Mouse (Mus musculus): ENCODE measurements around the gene Klhl26.

Klhl26 gene

GRCm38 (mm10) chr8:70471856-70472255 is 4.9 kb downstream of the Klhl26 start:
- DNase-seq (ENCODE audit: low spot score), result no peak

DNA sequence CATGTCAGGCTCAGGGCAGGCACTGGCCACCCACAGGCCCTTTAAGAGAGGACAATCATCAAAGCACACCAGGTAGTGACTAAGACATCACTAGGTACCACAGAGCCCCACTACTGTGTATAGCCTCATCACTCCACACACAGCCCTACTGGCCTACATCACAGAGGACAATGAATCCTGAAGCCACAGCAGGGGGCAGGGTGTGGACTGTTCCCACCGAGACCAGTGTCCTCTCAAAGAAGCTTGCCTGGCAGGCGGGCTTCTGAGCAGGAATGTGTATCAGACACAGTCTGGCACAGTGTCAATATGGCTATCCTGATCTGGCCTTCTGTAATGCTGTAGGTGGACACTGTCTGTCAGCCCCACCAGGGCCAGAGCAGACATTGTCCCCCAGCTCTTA is 6.8 kb downstream of the Klhl26 start:
- DNase-seq (ENCODE audit: low spot score), result no peak

DNA sequence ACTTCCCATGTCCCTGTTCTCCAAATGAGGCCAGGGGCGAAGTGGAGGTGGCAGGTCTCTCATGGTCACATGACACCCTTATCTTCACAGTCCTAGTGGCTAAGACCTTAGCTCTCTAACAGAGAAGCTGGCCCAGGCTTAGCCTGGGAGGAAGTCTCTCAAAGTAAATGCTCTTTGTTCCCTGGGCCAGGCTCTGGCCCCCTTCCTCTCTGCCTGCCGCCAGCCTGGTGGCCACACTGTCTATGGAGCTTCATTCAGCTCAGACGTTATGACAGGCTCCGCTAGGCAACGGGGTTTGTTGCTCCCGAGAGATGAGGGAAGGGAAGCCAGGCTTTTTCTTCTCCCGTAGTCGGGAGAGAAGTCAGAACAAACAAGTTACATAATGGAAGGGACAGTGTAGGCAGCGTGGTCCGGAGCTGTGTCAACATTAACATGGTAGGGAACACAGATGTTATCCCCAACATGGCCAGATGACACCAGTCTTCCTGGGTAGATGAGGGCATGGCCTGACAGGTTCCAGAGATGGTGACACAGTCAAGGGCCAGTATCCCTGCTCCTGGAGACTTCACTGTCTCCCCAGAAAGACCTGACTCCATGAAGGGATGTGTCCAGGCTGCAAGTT is 7.4 kb downstream of the Klhl26 start:
- no peak for DNase-seq (ENCODE audit: low spot score)

GRCm38 (mm10) chr8:70468733-70469132 is 8.0 kb downstream of the Klhl26 start:
- peak; percentile 52 for DNase-seq (ENCODE audit: low spot score)

DNA sequence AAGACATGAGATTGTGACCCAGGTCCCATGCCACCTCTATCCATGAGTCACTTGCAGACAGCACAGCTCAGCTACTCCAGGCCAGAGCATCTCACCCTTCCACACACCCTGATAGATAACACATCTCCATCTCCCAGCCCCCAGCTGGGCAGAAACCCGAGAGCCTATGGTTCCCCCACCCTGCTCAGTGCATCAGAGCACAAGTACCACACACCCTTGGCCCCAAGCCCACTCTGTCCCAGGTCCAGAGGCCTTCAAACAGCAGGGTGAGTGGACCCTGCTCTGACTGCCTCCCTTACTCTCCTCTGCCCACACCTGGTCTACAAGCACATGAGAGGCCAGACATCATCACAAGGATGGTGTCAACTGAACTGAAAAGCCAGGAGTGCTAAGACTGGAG is 8.9 kb downstream of the Klhl26 start:
- no peak for DNase-seq (ENCODE audit: low spot score)

- no peak for DNase-seq (ENCODE audit: low spot score)
These were observed 9.5 kb downstream of the Klhl26 start for GRCm38 (mm10) chr8:70467229-70467725.

GRCm38 (mm10) chr8:70466771-70467170 is 10.0 kb downstream of the Klhl26 start:
- no peak for DNase-seq (ENCODE audit: low spot score)

DNA sequence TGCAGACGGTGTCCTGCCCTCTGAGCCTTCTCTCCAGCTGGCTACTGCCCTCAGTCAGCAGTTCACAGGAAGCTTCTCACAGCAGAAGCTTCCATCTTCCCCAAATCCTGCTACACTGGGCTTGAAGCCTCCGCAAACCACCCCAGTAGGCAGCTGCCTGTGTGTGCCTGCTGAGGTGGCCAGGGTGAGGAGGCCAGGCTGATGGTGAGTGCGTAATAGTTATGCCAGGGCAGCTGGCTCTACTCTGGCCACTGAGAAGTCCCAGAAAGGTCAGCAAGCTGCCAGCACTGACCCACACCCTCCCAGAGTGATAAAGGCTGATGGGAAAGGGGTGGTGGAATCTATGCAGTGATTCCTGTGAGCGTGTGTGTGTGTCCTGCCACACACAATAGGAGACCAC is 10.5 kb downstream of the Klhl26 start:
- no peak for DNase-seq (ENCODE audit: low spot score)

GRCm38 (mm10) chr8:70465701-70466100 is 11.1 kb downstream of the Klhl26 start:
- DNase-seq (ENCODE audit: low spot score), result no peak

GRCm38 (mm10) chr8:70464162-70464561 is 12.6 kb downstream of the Klhl26 start:
- DNase-seq (ENCODE audit: low spot score), result no peak

- DNase-seq (ENCODE audit: low spot score), result no peak
These were observed 13.5 kb downstream of the Klhl26 start for GRCm38 (mm10) chr8:70463306-70463705.

DNA sequence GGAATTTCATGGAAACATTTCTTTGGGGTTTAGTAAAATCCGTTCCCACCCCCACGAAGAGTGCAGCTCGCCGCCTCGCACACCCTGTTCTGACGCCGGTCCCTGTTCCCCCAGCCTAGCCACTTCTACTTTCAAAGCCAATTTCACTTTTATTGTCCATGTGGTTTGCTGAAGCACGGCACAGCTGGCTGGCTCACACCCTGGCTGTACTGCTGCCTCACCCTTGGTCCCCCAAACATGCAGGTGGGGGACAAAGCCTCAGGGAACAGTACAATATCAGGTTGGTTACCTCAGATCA is 14.3 kb downstream of the Klhl26 start:
- DNase-seq (ENCODE audit: low spot score), result no peak

DNA sequence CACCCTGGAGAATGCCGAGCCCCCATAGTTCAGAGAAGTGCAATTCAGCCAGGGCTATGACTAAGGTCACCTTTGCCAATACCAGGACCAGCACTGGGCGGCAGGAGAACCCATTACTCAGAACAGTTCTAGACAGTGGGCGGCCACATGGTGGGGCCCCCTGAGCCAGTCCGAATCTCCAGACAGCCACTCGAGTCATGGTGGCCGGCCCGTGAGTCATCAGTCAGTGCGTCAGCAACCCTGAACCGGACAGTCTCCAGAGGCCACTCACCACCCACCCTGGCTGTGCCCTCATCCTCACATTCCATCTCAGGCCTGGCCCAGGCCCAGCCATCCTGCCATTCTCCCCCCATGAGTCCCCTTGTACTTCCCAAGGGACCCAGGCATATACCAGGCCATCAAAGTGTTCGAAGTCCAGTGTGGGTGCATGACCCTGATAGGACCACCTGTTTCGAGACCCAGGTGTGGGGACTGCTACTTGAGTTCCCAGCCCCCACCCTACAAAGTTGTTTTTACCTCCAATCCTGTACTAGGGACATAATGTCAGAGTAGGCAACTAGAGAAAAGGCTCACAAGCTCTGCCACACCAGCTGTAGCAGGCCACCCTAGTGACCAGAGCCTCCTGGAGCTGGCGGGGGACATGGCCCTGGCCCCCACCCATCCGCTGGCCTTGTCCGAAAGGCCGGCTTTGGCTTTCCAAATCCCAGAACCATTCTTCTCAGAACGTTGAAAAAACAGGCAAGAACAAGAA is 14.8 kb downstream of the Klhl26 start:
- DNase-seq (ENCODE audit: low spot score), result no peak

- no peak for DNase-seq (ENCODE audit: low spot score)
These were observed 16.2 kb downstream of the Klhl26 start for GRCm38 (mm10) chr8:70460606-70461005.

DNA sequence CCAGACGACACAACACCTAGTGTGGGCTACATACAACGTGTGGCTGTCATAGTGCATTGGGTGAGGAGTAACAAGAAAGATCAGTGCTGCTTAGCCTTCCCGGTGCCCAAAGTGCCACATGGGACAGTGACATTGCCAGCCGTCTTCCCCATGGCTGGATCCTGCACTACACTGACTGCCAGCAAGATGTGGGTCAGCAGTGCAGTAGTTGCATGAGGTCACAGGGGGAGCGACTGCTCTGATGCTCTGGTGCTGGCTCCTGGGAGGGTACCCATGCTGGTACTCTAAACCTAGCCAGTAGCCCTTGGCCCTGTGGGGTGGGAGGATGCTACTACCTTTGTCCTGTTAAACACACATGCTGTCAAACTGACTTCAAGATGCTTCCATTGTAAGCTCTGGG is 16.6 kb downstream of the Klhl26 start:
- DNase-seq (ENCODE audit: low spot score), result no peak

DNA sequence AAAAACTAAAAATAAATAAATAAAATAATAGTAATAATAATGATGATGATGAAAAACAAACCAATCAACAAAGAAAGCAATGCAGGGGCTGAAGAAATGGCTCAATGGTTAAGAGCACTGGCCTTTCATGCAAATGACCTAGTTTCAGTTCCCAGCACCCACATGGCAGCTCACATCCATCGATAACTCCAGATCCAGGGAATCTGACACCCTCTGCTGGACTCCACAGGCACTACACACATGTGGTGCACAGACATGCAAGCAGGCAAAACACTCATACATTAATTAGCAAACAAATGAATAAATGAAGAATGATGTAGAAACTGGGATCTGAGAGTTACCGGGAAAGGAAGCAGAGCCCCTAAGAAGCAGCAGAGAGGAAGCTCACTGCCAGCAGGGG is 17.1 kb downstream of the Klhl26 start:
- no peak for DNase-seq (ENCODE audit: low spot score)

DNA sequence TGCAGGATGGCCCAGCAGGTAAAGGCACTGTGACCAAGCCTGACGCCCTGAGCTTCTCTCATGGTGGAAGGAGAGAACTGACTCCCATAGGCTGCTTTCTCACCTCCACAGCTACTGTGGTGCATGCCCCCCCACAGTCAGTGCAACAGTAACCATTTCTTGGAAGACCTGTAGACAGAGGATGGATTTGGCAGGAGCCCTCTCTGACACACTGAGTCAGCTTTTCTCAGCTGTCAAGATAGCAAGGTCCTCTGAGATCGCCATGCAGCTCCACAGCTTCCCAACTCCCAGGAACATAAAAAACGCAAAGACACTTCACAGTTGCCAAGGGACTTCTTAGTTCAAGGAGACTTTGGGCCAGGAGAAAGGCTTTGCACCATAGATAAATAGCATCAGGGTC is 18.3 kb downstream of the Klhl26 start:
- DNase-seq (ENCODE audit: low spot score), result no peak

DNA sequence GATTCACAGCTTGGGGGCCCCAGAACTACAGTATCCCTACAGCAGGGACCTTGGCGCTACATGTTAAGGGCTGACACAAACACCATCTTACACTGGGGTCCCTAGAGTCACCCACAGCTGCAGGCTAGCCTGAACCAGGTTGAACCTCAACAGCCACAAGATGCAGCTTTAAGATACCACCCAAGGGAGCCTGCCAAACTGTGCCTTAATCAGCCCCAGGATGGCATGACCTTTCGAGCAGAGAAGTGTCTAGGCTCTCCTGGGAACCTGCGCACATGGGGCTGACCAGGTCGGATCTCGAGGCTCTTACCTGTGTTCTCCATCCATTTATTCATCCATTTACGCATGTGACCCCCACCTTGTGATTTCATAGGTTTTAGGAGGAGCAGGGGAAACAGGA is 18.9 kb downstream of the Klhl26 start:
- no peak for DNase-seq (ENCODE audit: low spot score)

DNA sequence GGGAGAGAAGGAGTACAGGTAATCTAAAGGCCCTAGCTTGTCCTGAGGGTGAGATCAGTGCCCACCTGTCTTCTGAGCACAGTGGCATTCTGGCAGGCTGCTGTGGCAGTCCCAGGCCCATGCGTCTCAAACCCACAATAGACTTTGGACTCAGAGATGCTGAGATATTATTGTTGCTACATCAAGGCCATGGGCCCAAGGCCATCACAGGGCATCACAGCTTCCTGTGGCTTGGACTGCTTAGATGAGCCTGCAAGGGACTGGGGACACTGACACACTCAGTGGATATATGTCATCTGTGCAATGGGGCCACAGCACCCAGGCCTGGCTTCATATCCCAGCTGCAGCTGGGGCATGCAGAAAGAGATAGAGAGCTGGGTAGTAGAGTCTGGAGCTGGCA is 19.8 kb downstream of the Klhl26 start:
- no peak for DNase-seq (ENCODE audit: low spot score)

- DNase-seq (ENCODE audit: low spot score), result no peak
These were observed 22.9 kb downstream of the Klhl26 start for GRCm38 (mm10) chr8:70453852-70454251.

DNA sequence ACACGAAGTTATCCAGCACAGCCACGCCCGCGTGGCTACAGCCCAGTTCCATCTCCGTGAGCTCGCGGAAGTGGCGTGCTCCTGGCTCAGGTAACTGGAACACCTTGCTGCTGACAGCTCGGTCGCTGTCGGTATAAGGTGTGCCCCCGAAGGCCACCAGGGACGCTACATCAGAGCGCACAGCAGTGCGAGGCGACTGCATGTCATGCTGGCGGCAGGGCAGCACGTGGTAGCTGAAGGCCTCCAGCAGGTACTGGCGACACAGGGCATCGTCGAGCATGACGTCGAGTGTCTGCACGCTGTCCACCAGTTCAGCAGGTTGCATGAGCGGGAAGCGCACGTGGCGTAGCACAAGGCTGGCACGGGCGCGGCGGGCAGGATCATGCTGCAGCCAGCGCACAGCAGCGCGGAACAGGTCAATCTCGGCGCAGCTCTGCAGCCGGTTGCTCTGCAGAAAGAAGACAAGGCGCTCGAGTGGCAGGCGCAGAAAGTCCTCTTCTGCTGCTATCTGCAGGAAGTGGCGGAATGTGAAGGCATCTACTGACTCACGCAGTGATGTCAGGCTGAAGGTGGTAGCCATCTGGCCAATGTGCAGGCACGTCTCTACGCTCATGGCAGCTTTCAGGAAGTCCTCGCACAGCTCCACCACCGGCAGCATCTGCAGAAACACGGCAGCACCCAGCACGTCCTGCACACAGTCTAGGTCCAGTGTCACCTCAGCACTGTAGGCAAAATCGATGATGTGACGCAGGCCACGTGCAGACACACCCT is 24.4 kb downstream of the Klhl26 start:
- DNase-seq (ENCODE audit: low spot score), result no peak

- DNase-seq (ENCODE audit: low spot score), result no peak
These were observed 28.9 kb downstream of the Klhl26 start for GRCm38 (mm10) chr8:70447639-70448420.
